Mouse (Mus musculus) left cerebral cortex, adult 2 months (tissue): ENCODE data around the gene Ccdc130. TPM values are rescaled to one million over a fixed set of nuclear protein-coding genes. Genes with fewer than 3 reads are reported as not detected.

Experiments
- DNase-seq, 2 experiments: peaks; one replicate each; pipeline ENCODE4 v3.0.0; 2021 to 2022; ENCODE audit warnings: low spot score in 2 of 2, mixed read lengths in 1 of 2; ENCODE audit errors: extremely low spot score in 1 of 2
- H3K27ac ChIP-seq: fragments of 200-600 bp; 2 replicates; pipeline ENCODE4 v1.8.1; 2022
- H3K4me3 ChIP-seq: fragments of 200-600 bp; 2 replicates; pipeline ENCODE4 v1.8.1; 2022
- CTCF ChIP-seq: fragments of 200-600 bp; IDR thresholded peaks from 2 replicates; pipeline ENCODE4 v1.8.1; 2022; ENCODE audit warnings: antibody characterized with exemption, mild to moderate bottlenecking, moderate library complexity
- intact Hi-C: fragments of 180-260 bp; cut with DNase I; formaldehyde crosslinking; loops from one replicate; pipeline ENCODE4 v1.15.1; 2025
- total RNA-seq, 2 experiments: library from RNA; stranded (reverse); gene quantifications; 2 replicates each; pipeline ENCODE4 v1.2.3; 2021

The Ccdc130 gene
- total RNA-seq, 2 experiments from 2014 or later: 27.7 to 35.5 TPM

- TF ChIP-seq CTCF: no peak; the same call in 1 of the 2 replicates
These were observed 33.7 kb downstream of the Ccdc130 start for GRCm38 (mm10) chr8:84236410-84236997.

DNA sequence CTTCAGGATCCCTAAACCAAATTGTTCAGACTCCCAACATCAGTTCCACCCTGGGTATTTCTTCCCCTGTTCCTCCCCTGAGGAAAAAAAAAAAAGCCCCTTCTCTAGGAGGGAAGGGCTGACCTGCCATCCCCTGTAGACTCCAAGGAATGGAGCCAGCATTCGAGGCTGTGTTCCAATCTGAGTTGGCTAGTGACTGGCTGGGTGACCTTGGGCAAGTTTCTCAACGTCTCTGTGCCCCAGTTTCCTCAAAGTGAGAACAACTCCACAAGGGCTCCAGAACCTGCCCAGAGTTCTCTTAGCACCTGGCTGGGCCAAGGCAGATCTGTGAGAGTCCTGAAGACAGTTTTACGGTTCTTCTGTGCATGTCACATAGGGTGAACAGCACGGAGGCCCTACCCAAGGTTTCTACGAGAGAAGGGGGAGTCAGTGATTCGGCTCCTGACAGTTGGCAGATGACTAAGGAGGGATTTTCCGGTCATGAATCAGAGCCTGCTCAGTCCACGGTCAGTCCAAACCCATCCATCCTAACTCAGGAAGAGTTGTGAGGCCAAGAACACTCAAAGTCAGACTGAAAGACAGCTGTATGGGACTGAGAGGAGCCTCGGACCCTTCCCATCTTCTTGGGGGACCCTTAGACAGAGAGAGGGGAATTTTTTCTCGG, 34.3 kb downstream of the Ccdc130 start:
- intact Hi-C loops: loop anchor here (2.0 kb wide), 1 partner anchor 21 kb away; the partner anchor contains the start of gene Mri1
- Histone ChIP-seq H3K27ac (no peak overlapping the region; the same call in 1 of the 2 replicates), H3K4me3 (peak overlapping the region; percentile 57)
- TF ChIP-seq CTCF: no peak
- no peak for DNase-seq

More at GRCm38 (mm10) chr8:84236410-84236997, 33.7 kb downstream of the Ccdc130 start:
- peak overlapping the region; percentile 86 for H3K27ac ChIP-seq
- intact Hi-C loops: loop anchor here (2.0 kb wide), 1 partner anchor 20 kb away; the partner anchor contains the start of gene Mri1
- no peak for DNase-seq
- H3K4me3 ChIP-seq: peak overlapping the region; percentile 57

DNA sequence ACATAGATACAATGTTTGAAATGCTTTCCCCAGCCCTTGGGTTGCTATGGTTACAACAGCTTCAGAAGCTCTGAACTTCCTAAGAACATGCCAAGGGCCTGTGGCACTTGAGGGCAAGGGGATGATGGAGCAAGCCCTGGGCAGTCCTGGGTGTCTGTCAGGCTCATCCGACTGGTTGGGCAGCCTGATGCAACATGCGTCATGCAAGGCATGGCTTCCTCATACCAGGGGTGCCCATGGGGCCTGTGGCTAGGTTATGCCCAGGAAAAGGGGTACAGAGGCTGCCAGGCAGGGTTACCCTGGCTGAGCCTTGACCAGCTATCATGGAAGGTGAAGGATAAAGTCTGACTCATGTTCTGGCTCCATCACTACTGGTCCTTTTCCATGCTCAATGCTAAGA, 37.1 kb downstream of the Ccdc130 start:
- no peak for TF ChIP-seq CTCF
- intact Hi-C loops: no loop called here
- Histone ChIP-seq H3K4me3 (no peak overlapping the region), H3K27ac (no peak overlapping the region)
- DNase-seq: no peak

- TF ChIP-seq CTCF: peak; percentile 16
- intact Hi-C loops: no loop called here
- no peak overlapping the region for H3K27ac ChIP-seq
- H3K4me3 ChIP-seq: no peak overlapping the region
- DNase-seq: no peak
These were observed 39.4 kb downstream of the Ccdc130 start for GRCm38 (mm10) chr8:84230735-84231134.

DNA sequence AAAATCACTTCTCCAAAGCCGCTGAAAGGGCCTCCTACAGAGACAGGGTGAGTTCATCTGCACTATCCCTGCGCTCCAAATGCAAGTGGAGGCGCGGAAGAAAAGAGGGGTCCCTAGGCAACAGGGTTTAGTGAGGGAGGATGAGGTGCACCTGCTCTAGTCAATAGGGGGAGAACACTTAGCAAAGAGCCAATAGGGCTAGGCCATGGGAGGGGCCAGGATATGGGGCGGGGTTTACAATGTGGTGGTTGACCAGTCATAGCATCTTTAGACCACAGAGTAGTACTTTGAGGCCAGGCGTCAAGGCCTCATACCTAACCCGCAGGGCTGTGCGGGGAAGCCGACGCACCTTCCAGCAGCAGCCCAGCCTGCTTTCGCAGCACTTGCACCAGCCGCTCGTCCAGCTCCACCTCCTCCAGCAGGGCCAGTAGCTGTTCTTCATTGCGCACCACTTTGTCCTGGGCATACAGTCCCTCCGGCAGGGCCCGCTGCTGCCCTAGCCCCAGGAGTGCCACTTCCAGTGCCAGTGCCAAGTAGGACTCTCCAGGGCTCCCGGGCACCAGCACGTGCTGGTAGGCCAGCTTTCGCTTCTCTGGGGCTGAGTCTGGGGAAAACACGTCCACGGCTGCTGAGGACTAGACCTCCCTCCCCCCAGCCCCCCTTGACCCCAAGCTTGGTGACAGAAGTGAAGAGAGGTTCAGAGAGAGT, 46.7 kb downstream of the Ccdc130 start:
- Histone ChIP-seq H3K4me3 (no peak overlapping the region), H3K27ac (peak overlapping the region; percentile 18; the same call in 1 of the 2 replicates)
- intact Hi-C loops: no loop called here
- no peak for DNase-seq
- no peak for TF ChIP-seq CTCF

DNA sequence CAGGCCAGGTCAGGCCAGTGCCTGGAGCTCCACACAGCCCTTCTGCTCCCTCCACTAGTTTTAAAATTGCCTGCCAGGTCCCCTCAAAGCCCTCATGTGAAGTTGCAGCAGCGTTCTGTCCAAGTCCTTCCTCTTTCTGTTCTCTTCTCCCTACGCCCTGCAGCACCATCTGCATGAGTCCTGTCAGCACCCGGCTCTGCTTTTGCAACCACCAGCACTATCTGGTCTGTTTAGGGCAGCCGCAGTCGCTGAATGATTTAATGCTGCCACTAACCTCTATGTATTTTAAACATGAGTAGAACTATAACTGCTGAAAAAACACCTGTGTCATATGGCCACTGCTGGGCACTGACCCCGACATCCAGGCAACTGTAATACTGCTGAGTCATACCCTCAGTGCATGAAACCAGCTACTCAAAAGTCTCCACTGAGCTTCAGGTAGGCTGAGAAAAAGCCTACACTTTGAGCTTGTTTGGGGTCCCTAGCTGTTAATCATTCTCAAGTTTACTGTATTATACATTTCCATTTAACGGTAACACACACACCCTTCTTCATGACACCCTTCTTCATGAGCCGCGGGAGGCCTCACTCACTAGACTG, 47.5 kb downstream of the Ccdc130 start:
- intact Hi-C loops: no loop called here
- H3K27ac ChIP-seq: peak overlapping the region; percentile 18
- DNase-seq: no peak
- H3K4me3 ChIP-seq: no peak overlapping the region
- TF ChIP-seq CTCF: no peak

DNA sequence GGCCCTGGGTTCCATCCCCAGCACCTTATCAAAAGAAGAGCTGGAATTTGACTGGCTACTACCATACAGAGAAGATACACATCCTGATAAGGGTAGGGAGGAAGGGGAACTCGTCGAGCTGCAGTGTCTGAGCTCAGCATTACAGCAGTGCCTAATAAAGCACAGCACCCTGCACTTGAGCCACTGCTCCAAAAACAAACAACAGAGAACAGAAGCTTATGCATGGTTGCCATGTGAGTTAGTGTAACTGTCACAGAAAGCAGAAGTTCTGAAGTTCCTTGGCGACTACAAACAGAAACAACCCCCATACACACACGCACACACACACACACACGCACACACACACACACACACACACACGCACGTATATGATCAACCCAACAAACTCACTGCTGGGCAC, 50.1 kb downstream of the Ccdc130 start:
- TF ChIP-seq CTCF: no peak
- no peak for DNase-seq
- Histone ChIP-seq H3K27ac (no peak overlapping the region), H3K4me3 (no peak overlapping the region)
- intact Hi-C loops: no loop called here

DNA sequence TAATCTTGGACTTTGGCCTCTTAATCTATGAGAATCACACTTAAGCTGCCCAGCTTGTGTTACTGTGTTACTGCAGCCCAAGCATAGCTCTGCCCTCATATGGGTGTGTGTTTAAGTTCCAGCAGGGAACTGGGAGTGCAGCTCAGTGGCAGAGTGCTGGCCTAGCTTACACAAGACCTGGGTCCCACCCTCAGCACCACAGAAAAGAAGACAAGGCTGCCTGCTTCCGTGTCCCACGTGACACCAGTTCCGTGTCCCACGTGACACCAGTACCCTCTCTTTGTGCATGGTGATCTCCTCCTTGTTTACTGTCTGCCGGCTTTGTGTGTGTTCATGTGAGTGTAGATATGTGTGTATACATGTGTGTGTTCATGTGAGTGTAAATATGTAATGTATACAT, 52.0 kb downstream of the Ccdc130 start:
- no peak for DNase-seq
- TF ChIP-seq CTCF: no peak
- H3K4me3 ChIP-seq: no peak overlapping the region
- intact Hi-C loops: no loop called here
- no peak overlapping the region for H3K27ac ChIP-seq

GRCm38 (mm10) chr8:84217206-84217605, 53.0 kb downstream of the Ccdc130 start:
- Histone ChIP-seq H3K27ac (no peak overlapping the region), H3K4me3 (no peak overlapping the region)
- intact Hi-C loops: no loop called here
- no peak for TF ChIP-seq CTCF
- no peak for DNase-seq

DNA sequence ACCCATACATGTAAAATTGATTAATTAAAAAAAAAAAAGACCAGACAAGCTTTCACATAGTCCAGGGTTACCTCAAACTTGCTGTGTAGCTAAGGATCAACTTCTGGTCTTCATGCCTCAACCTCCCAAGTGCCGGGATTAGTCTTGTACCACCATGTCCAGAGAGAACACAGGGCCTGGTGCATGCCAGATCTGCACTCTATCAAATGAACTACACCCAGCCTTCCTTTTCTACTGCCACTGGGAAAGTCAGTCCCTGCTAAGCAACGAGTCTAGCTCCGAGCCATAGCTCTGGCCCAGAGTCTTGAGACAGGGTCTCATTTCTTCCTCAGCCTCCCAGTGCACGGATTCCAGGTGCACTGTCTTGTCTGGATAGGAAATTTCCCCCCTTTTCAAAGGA, 56.9 kb downstream of the Ccdc130 start:
- DNase-seq: no peak
- no peak for TF ChIP-seq CTCF
- no peak overlapping the region for H3K4me3 ChIP-seq
- no peak overlapping the region for H3K27ac ChIP-seq
- intact Hi-C loops: loop anchor here (5.0 kb wide), 1 partner anchor 176 kb away; no protein-coding TSS in a partner anchor

DNA sequence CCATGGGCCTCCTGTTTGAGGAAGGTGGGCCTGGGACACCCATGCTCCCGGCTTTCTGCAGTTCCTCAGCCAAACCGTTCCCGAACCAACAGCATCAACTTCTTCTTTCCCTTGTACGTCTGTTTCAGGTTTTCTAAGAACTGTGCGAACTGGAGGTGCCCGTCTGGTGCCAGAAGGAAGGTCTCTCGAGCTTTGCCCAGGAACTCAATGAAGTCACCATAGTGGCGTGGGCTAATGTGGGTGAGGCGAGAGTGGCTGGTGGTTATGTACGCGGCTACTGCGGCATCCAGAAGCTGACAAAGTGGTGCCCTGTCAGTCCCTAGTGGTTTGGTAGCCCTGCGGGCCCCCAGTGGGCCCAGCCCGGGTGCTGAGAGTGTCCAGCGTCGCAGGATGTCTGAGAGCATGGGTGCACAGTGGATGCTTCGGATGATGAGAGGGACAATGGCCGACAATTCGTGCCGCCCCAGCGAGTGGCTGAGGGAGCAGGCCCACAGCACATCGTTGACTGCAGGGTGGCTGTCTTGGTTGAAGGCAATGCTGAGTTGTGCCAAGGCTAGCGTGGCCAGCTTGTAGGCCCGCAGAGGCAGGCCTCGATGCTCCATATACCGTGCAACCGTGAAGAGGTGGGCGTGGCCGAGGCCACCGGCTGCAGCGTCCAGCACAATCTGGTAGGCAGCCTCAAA, 58.2 kb downstream of the Ccdc130 start:
- intact Hi-C loops: loop anchor here (5.0 kb wide), 1 partner anchor 175 kb away; no protein-coding TSS in a partner anchor
- no peak for TF ChIP-seq CTCF
- no peak overlapping the region for H3K27ac ChIP-seq

More for the DNA sequence above, 58.2 kb downstream of the Ccdc130 start:
- H3K4me3 ChIP-seq: no peak overlapping the region
- no peak for DNase-seq
